Mouse (Mus musculus) kidney, adult 10 weeks (tissue): ENCODE data around the gene Gm10471. TPM values are rescaled to one million over a fixed set of nuclear protein-coding genes. Genes with fewer than 3 reads are reported as not detected.

Experiments used
- polyA plus RNA-seq: library from polyadenylated mRNA; stranded (reverse); fragments of 350-450 nt; fragmentation: Illumina TruSeq; extraction: RNeasy Lipid Tissue Mini Kit (QIAGEN cat#74804); gene quantifications from one replicate; pipeline ENCODE4 v1.2.3, GENCODE M21; 2014; ENCODE audit warnings: low read depth, low replicate concordance

Gene Gm10471
- polyA plus RNA-seq: not detected

DNA sequence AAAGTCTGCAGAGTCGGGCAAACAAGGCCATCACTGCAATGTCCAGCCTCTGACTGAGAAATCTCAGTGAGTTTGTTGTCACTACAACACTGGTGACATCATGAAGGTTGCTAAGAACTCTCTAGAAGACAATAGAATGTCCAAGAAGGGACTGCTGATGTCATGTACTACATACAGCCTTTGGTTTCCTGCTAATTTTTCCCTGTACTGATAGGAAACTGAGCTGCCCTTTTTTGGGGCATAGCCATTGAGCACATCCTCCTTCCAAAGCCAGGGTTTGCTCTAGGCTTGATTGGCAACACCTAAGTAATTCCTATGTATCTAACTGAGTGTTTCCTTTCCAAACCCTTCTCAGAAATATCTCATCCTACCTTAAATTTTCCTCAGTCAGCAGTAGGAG is at the start of gene Gm10471:
Gene Gm10471, minus strand, starts transcription at position 101 of the 400 bp plus-strand sequence.

DNA sequence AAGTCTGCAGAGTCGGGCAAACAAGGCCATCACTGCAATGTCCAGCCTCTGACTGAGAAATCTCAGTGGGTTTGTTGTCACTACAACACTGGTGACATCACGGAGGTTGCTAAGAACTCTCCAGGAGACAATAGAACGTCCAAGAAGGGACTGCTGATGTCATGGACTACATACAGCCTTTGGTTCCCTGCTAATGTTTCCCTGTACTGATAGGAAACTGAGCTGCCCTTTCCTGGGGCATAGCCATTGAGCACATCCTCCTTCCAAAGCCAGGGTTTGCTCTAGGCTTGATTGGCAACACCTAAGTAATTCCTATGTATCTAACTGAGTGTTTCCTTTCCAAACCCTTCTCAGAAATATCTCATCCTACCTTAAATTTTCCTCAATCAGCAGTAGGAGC is 32.2 kb upstream of the Gm10471 start, which contains the start of gene Gm10220:
Gene Gm10220, minus strand, starts transcription at position 101 of the 400 bp plus-strand sequence.

DNA sequence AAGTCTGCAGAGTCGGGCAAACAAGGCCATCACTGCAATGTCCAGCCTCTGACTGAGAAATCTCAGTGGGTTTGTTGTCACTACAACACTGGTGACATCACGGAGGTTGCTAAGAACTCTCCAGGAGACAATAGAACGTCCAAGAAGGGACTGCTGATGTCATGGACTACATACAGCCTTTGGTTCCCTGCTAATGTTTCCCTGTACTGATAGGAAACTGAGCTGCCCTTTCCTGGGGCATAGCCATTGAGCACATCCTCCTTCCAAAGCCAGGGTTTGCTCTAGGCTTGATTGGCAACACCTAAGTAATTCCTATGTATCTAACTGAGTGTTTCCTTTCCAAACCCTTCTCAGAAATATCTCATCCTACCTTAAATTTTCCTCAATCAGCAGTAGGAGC is 16.2 kb upstream of the Gm10471 start, which contains the start of gene 5031410I06Rik:
Gene 5031410I06Rik, minus strand, starts transcription at position 101 of the 400 bp plus-strand sequence.

DNA sequence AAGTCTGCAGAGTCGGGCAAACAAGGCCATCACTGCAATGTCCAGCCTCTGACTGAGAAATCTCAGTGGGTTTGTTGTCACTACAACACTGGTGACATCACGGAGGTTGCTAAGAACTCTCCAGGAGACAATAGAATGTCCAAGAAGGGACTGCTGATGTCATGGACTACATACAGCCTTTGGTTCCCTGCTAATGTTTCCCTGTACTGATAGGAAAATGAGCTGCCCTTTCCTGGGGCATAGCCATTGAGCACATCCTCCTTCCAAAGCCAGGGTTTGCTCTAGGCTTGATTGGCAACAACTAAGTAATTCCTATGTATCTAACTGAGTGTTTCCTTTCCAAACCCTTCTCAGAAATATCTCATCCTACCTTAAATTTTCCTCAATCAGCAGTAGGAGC is 30.6 kb downstream of the Gm10471 start, which contains the start of gene Gm7347:
Gene Gm7347, minus strand, starts transcription at position 101 of the 400 bp plus-strand sequence.

DNA sequence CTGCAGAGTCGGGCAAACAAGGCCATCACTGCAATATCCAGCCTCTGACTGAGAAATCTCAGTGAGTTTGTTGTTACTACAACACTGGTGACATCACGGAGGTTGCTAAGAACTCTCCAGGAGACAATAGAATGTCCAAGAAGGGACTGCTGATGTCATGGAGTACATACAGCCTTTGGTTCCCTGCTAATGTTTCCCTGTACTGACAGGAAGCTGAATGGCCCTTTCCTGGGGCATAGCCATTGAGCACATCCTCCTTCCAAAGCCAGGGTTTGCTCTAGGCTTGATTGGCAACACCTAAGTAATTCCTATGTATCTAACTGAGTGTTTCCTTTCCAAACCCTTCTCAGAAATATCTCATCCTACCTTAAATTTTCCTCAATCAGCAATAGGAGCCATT is 49.6 kb downstream of the Gm10471 start, which contains the start of gene Speer4a:
Gene Speer4a, minus strand, starts transcription at position 101 of the 400 bp plus-strand sequence.

Other genes starting within 250 kb of the Gm10471 start
- not detected for gene Gm21663, start 146.9 kb downstream of the Gm10471 start, polyA plus RNA-seq
- gene Gm21671, start 134.9 kb downstream of the Gm10471 start, polyA plus RNA-seq: not detected
- gene Gm21680, start 116.6 kb downstream of the Gm10471 start, polyA plus RNA-seq: not detected
- gene Gm21698, start 100.6 kb downstream of the Gm10471 start, polyA plus RNA-seq: not detected
- gene Gm1979, start 84.5 kb downstream of the Gm10471 start, polyA plus RNA-seq: not detected
- not detected for gene Gm5862, start 66.4 kb downstream of the Gm10471 start, polyA plus RNA-seq
- not detected for gene Speer4a, start 49.7 kb downstream of the Gm10471 start, polyA plus RNA-seq
- gene Gm7347, start 30.7 kb downstream of the Gm10471 start, polyA plus RNA-seq: not detected
- not detected for gene 5031410I06Rik, start 16.1 kb upstream of the Gm10471 start, polyA plus RNA-seq
- gene Gm10220, start 32.1 kb upstream of the Gm10471 start, polyA plus RNA-seq: not detected
- not detected for gene Gm7361, start 168.4 kb upstream of the Gm10471 start, polyA plus RNA-seq